Mouse (Mus musculus) heart, adult 2 months (tissue): Measurements from ENCODE around the gene Efna1. TPM values are rescaled to one million over a fixed set of nuclear protein-coding genes. Genes with fewer than 3 reads are reported as not detected.

Experiments used
- DNase-seq, 2 experiments: peaks; one replicate each; pipeline ENCODE4 v3.0.0; 2021
- H3K27ac ChIP-seq: fragments of 200-600 bp; 2 replicates; pipeline ENCODE4 v1.8.1; 2022
- H3K27me3 ChIP-seq: fragments of 200-500 bp; 2 replicates; pipeline ENCODE4 v1.6.1; 2012; ENCODE audit warnings: mild to moderate bottlenecking, low read length, inconsistent platforms, mixed read lengths; ENCODE audit not compliant: control insufficient read depth, insufficient read depth
- H3K36me3 ChIP-seq: fragments of 200-500 bp; 2 replicates; pipeline ENCODE4 v1.6.1; 2012; ENCODE audit warnings: low read length, inconsistent platforms; ENCODE audit not compliant: control insufficient read depth, insufficient read depth
- H3K4me1 ChIP-seq: fragments of 200-500 bp; 2 replicates; pipeline ENCODE4 v1.6.1; 2011; ENCODE audit warnings: low read length; ENCODE audit not compliant: control insufficient read depth, insufficient read depth
- H3K4me3 ChIP-seq: fragments of 200-600 bp; 2 replicates; pipeline ENCODE4 v1.8.1; 2022
- H3K79me2 ChIP-seq: fragments of 200-500 bp; replicated peaks from 2 replicates; pipeline ENCODE4 v1.6.1; 2012; ENCODE audit warnings: mild to moderate bottlenecking, inconsistent platforms, low read length, moderate library complexity, mixed read lengths; ENCODE audit not compliant: control insufficient read depth, insufficient read depth
- H3K9ac ChIP-seq: fragments of 200-500 bp; 2 replicates; pipeline ENCODE4 v1.6.1; 2012; ENCODE audit warnings: low read depth, mild to moderate bottlenecking, control low read depth, inconsistent platforms, low read length, mixed read lengths
- CTCF ChIP-seq: fragments of 200-600 bp; IDR thresholded peaks from 2 replicates; pipeline ENCODE4 v1.8.1; 2022; ENCODE audit warnings: antibody characterized with exemption, mild to moderate bottlenecking, moderate library complexity
- EP300 ChIP-seq: fragments of 200-500 bp; IDR thresholded peaks from 2 replicates; pipeline ENCODE4 v1.6.1; 2011; ENCODE audit warnings: low read depth, low read length, control low read depth; ENCODE audit not compliant: insufficient read depth
- POLR2A ChIP-seq: fragments of 200-500 bp; IDR thresholded peaks from 2 replicates; pipeline ENCODE4 v1.6.1; 2011; ENCODE audit warnings: mild to moderate bottlenecking, low read depth, low read length, control low read depth; ENCODE audit not compliant: insufficient read depth
- WGBS: fragments of 180-500 bp; shearing (Covaris S2); methylation state at CpG from one replicate; pipeline ENCODE4 v1.1.7; 2018; 5-methylcytosine and 5-hydroxymethylcytosine counted together
- intact Hi-C: fragments of 180-260 bp; cut with DNase I; formaldehyde crosslinking; loops from one replicate; pipeline ENCODE4 v1.15.1; 2025
- polyA plus RNA-seq: library from polyadenylated mRNA; depleted of rRNA; stranded (reverse); fragments of >200 nt; gene quantifications from 2 replicates; pipeline ENCODE4 v1.2.3, GENCODE M21; 2012
- total RNA-seq, 2 experiments: library from RNA; stranded (reverse); gene quantifications; 2 replicates each; pipeline ENCODE4 v1.2.3; 2021

The Efna1 gene
- total and polyA plus RNA-seq, 3 experiments = 22.6 to 39.6 (median 28.4) TPM

DNA sequence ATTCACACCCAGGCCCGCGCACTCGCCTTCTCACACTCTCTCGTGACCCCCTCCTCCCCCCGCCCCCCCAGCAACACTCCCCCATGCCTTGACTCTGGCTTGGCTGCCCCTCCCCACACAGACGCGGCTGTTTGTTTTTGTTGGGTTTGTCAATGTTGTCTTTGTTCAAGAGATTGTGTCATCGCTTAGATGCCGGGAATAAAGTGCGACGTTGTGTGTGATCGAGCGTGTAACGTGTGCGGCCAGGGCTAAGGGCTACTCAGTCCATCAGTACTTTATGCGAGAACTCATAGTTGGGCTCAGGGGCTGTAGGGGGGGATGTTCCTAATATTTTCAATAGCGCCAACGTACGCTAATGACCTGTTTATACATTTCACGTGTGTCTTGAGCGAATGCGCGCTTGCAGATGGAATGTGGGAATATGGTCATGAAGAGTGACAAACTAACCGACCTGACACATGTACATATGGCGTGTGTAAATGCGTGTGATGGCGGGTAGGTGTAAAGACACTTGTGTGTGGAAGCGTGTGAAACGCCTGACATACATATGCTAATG lies 814 bp downstream of the Efna1 start:
- peak overlapping the region; percentile 84 for H3K4me3 ChIP-seq
- H3K4me1 ChIP-seq = peaks cover 12% of the 10 kb centered on the region
- H3K27me3 ChIP-seq = no peaks in the 10 kb centered on the region
- WGBS = 1% methylated on average over 29 of the region's 29 CpGs
- no peaks in the 10 kb centered on the region for H3K79me2 ChIP-seq
- TF ChIP-seq CTCF (no peak), POLR2A (no peak), EP300 (no peak)
- intact Hi-C loops = no loop called here
- DNase-seq = peak in 1 of 2 experiments; percentile 36
- peaks cover 8% of the 10 kb centered on the region; the same call in 1 of the 2 replicates for H3K36me3 ChIP-seq
- H3K9ac ChIP-seq = peak overlapping the region; percentile 58
- H3K27ac ChIP-seq = peak overlapping the region; percentile 99

DNA sequence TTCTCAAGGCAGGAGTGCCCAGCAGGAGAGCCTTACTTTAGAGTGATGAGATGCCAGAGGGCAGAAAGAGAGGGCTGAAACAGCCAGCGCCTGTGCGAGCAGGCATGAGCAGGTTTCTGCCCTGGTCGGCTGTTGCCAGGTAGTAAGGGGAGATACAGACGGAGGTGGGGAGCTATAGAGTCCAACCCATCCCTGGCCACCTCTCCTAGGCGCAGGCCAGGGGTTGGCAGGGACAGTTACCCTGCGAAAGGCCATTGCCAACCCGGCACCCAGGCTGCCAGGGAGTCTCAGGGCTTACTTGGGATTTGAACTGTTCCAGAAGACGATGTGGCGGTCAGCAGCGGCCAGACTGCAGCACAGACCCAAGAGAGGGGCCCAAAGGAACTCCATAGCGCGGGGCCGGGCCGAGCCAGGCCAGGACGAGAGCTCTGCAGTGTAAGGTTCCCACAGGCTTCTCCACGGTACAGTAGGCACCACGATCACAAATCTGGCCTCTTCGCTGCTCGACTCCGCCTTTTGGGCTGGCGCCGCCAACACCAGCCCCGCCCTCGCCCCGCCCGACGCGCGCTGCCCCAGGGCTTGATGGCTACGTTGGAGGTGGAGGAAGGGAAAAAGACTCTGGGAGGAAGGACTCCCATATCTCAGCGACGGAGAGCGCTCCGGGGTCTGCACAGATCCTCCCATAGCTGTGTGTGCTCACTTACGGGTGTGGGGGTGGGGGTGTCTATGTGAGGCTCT lies 1.6 kb downstream of the Efna1 start:
- peak overlapping the region; percentile 82 for H3K9ac ChIP-seq
- TF ChIP-seq POLR2A (peak; percentile 98), EP300 (peak; percentile 78), CTCF (no peak)
- H3K4me3 ChIP-seq = peak overlapping the region; percentile 84
- 3% methylated on average over 35 of the region's 35 CpGs for WGBS
- H3K27me3 ChIP-seq = no peaks in the 10 kb centered on the region
- peak overlapping the region; percentile 99 for H3K27ac ChIP-seq
- peak; percentile 91 to 92 for DNase-seq
- intact Hi-C loops = loop anchor here (1.0 to 2.0 kb wide), 2 partner anchors 9 to 69 kb away; partner anchors contain the start of genes Adam15 and Slc50a1
- no peaks in the 10 kb centered on the region for H3K79me2 ChIP-seq
- H3K36me3 ChIP-seq = peaks cover 10% of the 10 kb centered on the region; the same call in 1 of the 2 replicates
- peaks cover 15% of the 10 kb centered on the region for H3K4me1 ChIP-seq

DNA sequence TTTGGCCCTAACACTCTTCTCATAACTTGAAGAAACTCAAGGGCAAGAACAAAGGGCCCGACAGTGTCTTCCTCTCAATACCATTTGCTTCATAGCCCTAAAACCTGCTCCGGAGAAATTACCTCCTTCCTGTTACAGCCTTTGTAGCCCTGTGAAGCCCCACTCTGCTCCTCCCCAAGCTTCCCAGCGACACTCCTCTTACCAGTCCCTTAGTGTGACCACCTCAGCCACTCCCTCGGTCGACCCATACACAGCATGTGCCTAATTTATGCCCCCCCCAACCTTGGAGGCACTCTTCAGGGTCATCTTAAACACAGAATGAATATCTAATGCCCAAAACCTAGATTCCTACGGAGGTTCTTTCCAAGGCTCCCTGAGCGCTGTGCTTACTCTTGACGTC lies 2.3 kb downstream of the Efna1 start:
- peak overlapping the region; percentile 82 for H3K9ac ChIP-seq
- no peaks in the 10 kb centered on the region for H3K27me3 ChIP-seq
- DNase-seq = peak in 1 of 2 experiments; percentile 31
- intact Hi-C loops = loop anchor here (1.0 to 2.0 kb wide), 3 partner anchors 8 to 70 kb away; partner anchors contain the start of genes Adam15 and Slc50a1
- TF ChIP-seq CTCF (no peak), POLR2A (no peak), EP300 (no peak)
- H3K4me1 ChIP-seq = peaks cover 15% of the 10 kb centered on the region
- peaks cover 13% of the 10 kb centered on the region for H3K36me3 ChIP-seq
- H3K27ac ChIP-seq = peak overlapping the region; percentile 99
- 16% methylated on average over 8 of the region's 8 CpGs for WGBS
- H3K79me2 ChIP-seq = no peaks in the 10 kb centered on the region
- H3K4me3 ChIP-seq = peak overlapping the region; percentile 84

DNA sequence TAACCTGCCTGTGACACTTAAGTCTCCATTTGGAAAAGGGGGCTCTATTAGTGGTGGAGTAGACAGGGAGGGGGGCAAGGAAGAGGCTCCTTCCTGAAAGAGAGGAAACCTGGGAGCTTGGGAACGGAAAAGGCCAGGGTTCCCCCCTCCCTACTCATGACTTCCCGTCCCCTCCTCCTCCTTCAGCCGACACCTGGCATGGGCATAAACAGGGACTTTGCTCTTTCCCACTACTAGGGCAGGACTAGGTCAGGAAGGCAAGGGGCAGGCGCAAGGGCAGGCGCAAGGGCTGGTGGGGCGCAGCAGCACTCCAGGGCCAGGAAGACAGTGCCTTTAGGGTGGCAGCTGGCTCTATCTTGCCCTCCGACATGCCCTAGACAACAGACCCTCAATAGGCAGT lies 2.8 kb downstream of the Efna1 start:
- no peak for TF ChIP-seq CTCF
- peak; percentile 68 for TF ChIP-seq POLR2A
- TF ChIP-seq EP300 = peak; percentile 96
- DNase-seq = peak; percentile 76 to 85
- Histone ChIP-seq H3K27ac (peak overlapping the region; percentile 99), H3K9ac (peak overlapping the region; percentile 82), H3K4me1 (peaks cover 15% of the 10 kb centered on the region), H3K36me3 (peaks cover 18% of the 10 kb centered on the region), H3K79me2 (no peaks in the 10 kb centered on the region), H3K4me3 (peak overlapping the region; percentile 84), H3K27me3 (no peaks in the 10 kb centered on the region)
- intact Hi-C loops = loop anchor here (1.0 to 2.0 kb wide), 2 partner anchors 27 to 71 kb away; partner anchors contain the start of gene Adam15
- WGBS = 28% methylated on average over 7 of the region's 7 CpGs

DNA sequence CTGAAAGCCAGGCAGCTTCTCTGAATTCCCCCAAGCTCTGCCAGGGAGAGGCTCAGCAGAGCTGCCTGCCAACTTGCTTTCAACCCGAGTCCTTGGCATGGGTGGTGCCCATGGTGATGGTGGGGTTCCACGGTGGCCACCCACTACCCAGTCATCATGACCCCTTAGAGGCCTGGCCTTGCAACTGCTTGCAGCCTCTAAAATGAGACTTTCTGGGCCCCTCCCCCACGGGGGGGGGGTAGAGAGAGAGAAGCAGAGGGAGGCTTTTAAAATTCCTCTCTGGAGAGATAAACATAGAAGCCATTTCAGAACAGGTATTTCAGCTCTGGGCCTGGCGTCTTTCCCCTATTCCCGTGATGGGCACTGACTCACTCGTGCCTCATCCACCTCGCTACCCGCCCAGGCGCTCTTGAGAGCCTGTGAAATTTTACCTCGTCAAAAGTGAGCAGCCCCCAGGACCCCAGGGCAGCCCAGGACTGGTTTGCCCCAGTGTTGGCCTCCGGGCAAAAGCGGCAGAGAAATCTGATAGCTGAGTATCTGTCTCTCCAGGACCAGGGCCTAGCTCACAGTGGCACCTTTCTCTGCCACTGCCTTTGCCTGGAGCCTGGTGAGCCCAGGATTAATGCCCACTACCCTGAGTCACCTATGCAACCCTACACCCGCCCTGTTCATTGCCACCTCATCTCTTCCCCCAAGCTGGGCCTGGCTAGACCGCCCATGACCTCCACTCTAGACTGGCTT lies 3.5 kb downstream of the Efna1 start:
- peak; percentile 64 to 74 for DNase-seq
- H3K9ac ChIP-seq = peak overlapping the region; percentile 58
- H3K4me3 ChIP-seq = peak overlapping the region; percentile 84
- TF ChIP-seq CTCF = no peak
- TF ChIP-seq POLR2A = peak; percentile 45
- no peak for TF ChIP-seq EP300
- H3K27me3 ChIP-seq = no peaks in the 10 kb centered on the region
- peak overlapping the region; percentile 99 for H3K27ac ChIP-seq
- 19% methylated on average over 14 of the region's 14 CpGs for WGBS
- peaks cover 18% of the 10 kb centered on the region for H3K36me3 ChIP-seq
- H3K79me2 ChIP-seq = no peaks in the 10 kb centered on the region
- intact Hi-C loops = loop anchor here (1.0 to 2.0 kb wide), 3 partner anchors 15 to 71 kb away; partner anchors contain the start of gene Adam15
- H3K4me1 ChIP-seq = peaks cover 15% of the 10 kb centered on the region
